Mouse (Mus musculus) kidney, postnatal 4 days (tissue): ENCODE measurements at regions not wholly inside any gene's neighbourhood (a gene's known extent, or its start where the extent isn't known, plus 50 kb on each side); places are given as distances from the start of the nearest gene placed in this dataset.

Experiments
- DNase-seq, 2 experiments: peaks; one replicate each; pipeline ENCODE4 v3.0.0; 2021; ENCODE audit warnings: mixed read lengths in 2 of 2

GRCm38 (mm10) chr2:54154501-54155183 lies 69.3 kb upstream of the Rprm start:
- no peak for DNase-seq

GRCm38 (mm10) chr2:54158689-54159630 lies 73.6 kb upstream of the Rprm start:
- no peak for DNase-seq

- DNase-seq, result no peak
Observed at GRCm38 (mm10) chr2:54177549-54177948, 92.2 kb upstream of the Rprm start.

DNA sequence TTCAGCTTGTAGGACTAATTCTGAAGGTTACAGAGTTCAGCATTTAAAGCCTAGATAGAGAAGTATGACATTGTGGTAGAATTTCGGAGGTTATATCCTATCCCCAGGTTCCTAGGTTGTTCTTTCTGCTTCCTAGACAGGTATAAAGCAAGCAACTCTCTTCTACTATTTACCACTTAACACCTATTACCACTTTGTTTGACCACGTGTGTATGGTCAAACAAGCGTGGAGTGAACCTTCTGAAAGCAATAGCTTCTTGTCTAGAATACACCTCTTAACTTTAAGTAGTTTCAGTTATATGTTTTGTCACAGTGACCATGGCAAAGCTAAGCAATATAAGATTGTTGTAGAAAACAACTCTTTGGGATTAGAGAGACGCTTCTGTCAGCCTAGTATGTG lies 105.5 kb upstream of the Rprm start:
- no peak for DNase-seq

GRCm38 (mm10) chr2:54198343-54198742 lies 113.0 kb upstream of the Rprm start:
- DNase-seq, result no peak

DNA sequence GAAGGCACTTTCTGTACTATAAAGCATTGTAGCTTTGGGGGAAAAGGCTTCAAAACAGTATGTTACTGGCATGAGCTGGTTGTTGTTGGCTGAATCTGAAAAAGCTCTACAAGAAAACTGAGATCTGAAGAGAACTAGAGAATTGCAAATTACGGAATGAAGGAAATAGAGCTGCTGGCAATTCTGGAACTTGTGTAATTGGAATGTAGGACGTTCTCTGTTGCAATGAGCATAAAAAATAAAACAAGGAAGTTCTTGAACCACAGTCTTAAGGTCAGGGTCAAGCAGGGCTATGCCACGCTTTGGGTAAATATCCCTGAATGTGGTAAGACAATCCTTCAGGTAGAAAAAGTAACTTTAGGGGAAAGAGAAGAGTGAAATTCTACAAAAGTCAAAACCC lies 130.2 kb upstream of the Rprm start:
- no peak for DNase-seq

- DNase-seq, result no peak
Observed at GRCm38 (mm10) chr2:54228613-54229012, 143.3 kb upstream of the Rprm start.

- no peak for DNase-seq
Observed at GRCm38 (mm10) chr2:54229016-54229415, 143.7 kb upstream of the Rprm start.

- no peak for DNase-seq
Observed at GRCm38 (mm10) chr2:54236760-54237159, 151.4 kb upstream of the Rprm start.

DNA sequence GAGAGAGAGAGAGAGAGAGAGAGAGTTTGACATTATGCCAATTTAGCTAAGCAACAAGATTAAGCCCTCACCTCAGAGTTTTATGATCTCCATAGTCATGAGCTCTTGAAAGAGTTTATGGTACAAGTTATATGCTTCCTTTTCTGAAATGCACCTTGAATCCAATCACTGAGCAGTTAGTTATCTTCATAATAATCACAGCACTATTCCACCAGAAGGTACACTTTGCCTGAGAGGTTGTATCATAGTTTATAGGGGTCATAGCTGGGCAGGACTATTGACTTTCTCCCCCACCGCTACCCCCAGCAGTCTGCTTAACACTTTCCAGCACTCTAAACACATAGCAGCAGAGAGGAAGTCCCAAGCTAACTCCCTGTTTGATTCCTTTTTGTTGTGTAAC lies 151.8 kb upstream of the Rprm start:
- DNase-seq, result no peak

DNA sequence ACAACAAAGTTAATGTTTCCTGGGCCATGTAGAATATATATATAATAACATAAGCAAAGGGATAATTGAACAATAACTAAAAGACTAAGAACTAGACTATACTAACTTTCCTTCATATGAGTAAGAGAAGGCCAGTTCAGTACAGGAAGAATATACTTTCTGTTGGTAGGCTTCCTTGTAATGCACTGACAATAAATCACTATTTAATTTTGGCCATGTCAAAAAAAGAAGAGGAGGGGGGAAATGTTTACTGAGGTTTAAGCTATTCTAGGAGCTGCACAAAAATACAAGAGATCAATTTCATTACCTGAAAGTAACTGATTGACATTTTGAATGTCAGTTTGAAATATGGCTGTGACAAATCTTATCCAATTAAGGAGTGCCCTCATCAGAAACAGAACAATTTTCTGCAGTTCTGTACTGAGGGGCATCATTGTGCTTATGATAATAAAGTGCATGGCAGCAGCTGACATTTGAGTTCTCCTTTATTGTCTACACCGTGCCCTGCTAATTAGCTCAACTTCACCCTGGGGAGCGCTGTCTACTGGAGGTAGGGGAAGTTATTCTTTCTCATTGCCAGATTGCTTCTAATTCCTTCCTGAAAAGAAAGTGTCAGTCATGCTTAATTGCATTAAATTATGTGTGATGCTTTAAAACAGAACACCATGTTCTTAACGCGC lies 171.2 kb upstream of the Galnt13 start:
- no peak for DNase-seq

DNA sequence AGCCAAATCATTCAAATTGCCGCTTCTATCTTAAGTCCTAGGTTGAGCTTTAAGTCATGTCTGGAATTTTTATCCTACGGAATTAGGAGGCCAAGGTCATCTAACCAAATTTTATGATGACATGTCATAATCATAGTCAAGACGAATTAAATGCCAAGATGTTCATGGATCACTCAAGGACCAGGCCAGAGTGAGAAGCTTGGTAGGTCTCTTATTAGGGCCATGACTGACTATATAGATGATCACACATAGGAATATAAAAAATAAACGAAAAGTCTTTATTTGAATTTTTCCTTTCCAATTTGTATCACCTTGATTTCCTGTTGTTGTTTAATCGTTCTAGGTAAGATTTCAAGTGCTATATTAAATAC lies 170.7 kb upstream of the Galnt13 start:
- DNase-seq, result no peak

DNA sequence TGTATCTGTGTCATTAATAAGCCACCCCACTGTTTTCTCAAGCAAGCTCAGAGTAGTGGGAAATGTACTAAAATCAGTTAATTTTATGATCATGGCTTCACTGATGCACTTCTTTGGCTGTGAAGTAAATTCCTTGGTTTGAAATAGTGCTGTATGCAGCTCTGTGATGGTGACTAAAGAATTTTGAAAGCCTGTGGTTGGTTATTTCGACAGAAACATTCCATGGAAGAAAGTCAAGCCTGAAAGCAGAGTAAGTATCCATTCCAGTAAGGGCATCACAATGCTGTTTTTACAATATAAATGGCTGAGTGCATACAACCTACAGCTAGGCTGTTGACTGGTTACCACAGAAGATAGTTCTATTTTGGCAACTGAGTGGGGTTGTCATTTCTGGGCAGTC lies 154.2 kb upstream of the Galnt13 start:
- no peak for DNase-seq

DNA sequence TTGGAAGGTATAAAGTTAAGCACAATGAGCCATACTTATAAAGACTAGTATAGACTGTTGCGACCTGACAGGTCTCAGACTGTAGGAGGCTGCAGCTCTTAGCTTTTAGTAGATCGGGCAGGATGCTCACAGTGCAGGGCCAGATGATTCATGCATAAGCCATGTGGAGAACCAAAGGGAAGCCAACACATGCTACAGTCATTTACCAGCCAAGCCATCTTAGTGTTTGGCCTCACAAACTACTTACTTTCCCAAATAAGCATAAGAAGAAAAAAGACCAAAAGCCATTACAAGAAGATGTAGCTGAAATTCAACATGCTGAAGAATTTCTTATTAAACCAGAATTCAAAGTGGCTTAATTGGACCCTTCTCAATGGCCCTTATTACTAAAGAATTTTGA lies 152.2 kb upstream of the Galnt13 start:
- no peak for DNase-seq

- DNase-seq, result no peak
Observed at GRCm38 (mm10) chr2:54305473-54305872, 130.6 kb upstream of the Galnt13 start.

GRCm38 (mm10) chr2:54318559-54318958 lies 117.6 kb upstream of the Galnt13 start:
- DNase-seq, result peak in 1 of 2 experiments; percentile 2

DNA sequence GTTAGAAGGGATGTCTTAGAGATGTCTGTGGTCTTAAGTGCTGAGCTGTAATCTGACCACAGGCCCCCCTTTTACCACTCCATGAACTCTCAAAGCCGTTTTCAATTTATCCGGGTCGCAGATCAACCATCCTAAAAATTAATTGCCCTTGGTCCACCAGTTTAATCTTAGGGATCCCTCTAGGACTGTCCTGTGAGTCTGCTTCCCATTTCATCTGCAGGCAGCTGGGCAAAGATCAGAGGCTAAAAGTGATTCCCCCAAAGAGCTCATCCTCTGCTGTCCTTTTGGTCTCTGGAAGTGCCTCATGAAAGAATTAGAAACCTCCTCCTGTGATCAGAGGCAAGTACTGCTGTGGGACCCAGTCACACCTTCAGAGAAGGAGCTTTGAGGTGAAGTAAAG lies 69.2 kb upstream of the Galnt13 start:
- no peak for DNase-seq

- DNase-seq, result no peak
Observed at GRCm38 (mm10) chr2:54379279-54379678, 56.8 kb upstream of the Galnt13 start.
